Mouse (Mus musculus): ENCODE measurements around the gene Nfkbil1. TPM values are rescaled to one million over a fixed set of nuclear protein-coding genes. Genes with fewer than 3 reads are reported as not detected.

The Nfkbil1 gene
- total RNA-seq (2021), result 10 to 100 TPM; 13.3 to 15.1 TPM
- long read RNA-seq, experiment 1, partial matches to known transcripts, result 2 of 10 reads
- long read RNA-seq, experiment 1, other reads (novel, unspliced or antisense), result 4 of 10 reads
- long read RNA-seq, experiment 2, partial matches to known transcripts, result 1 of 6 reads
- long read RNA-seq, experiment 2, other reads (novel, unspliced or antisense), result 3 of 6 reads

DNA sequence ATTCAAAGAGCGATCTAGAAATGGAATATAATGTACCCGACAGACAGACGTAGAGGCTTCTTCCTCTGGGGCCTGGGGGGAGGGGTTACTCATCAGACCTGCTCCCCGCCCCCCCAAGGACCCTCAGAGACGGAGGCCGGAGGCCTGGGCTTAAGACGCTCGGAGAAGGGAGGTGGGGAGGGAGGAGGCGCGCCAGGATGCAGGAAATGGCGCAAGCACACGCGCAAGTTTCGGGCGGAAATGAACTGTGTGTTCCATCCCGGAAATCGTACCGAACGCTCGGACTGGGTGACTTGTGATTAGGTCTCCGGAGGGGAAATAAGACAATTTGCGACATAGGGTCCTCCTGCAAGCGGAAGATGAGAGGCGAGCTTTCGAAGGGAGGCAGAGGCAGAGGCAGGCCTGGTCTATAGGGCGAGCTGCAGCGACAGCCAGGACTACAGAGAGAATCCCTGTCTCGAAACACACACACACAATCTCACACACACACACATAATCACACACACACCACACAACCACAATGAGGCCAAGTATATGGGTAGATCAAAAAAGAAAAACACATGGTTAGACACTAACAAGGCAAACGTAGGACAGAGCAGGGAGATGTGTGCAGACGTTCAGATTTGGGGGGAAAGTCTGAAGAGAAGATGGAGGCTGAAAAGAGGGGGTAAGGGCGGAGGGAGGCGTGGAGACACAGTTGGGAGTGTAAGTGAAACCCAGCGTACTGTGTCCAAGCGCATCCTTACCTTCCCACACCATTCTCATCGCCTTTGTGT is at the start of gene Nfkbil1:
TSS of gene Nfkbil1 (minus strand) at position 179 of the 776 bp plus-strand sequence.
- Histone ChIP-seq H3K27ac (peak within 1 kb of the TSS; percentile 93), H3K4me3 (peak within 1 kb of the TSS; percentile 78)
- TF ChIP-seq CTCF (conservative IDR thresholded peaks at IDR 0.05), result 0 out of 2 replicates have a peak, but pooled peaks have one; percentile 0
- peak; percentile 91 to 95 for DNase-seq (ENCODE audit: low spot score in 2 of 2)

DNA sequence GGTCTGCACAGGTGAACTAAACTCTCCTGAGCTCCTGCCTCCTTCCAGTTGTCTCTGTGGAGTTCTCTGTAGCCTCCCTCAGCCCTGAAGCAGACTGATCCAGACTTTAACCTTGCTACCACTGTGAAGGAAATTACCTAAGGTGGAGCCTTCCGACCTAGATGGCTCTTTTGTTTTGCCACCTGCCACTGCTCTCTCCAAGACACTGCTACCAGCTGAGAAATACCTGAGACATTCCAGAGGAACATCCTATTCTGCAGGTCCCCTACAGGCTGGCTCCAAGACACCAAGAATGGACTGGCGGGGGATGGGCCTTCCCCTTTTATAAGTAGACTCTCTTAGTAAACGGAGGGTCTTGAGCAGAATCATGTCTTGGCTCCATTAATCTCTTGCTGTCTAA is 44.7 kb upstream of the Nfkbil1 start:
- no peak for TF ChIP-seq CTCF (conservative IDR thresholded peaks at IDR 0.05)
- Histone ChIP-seq H3K4me3 (no peak overlapping the region), H3K27ac (no peak overlapping the region)
- no peak for DNase-seq (ENCODE audit: low spot score in 2 of 2)

DNA sequence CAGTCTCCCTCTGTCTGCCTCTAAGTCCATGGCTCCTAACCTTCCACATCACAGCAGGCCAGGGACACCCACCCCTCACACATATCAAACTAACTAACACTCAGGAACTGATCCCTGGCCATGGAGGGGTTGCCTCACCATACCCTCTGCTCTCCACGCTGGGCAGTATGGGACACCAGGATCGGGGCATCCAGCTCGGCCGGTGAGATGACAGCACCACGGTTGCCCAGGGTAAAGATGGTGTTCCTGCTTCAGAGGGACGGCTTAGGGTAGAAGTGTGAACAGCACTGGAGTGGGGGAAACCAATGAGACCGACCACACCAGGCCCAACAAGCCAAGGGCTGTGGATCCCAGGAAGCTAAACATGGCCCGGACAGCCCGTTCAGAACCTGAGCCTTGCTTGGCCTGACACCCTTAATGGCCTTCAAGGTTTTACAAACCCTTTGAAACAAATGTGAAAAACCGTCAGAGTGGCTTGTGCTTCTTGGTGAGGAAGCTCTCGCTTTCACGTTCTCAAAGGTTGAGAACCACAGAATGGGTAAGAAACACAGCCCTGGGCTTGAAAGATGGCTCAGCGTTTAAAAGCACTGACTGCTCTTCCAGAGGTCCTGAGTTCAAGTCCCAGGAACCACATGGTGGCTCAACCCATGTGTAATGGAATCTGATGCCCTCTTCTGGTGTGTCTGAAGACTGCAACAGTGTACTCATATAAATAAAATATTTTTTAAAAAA is 43.5 kb upstream of the Nfkbil1 start:
- DNase-seq (ENCODE audit: low spot score in 2 of 2), result no peak
- Histone ChIP-seq H3K4me3 (no peak overlapping the region), H3K27ac (no peak overlapping the region)
- TF ChIP-seq CTCF (conservative IDR thresholded peaks at IDR 0.05), result peak; percentile 48

DNA sequence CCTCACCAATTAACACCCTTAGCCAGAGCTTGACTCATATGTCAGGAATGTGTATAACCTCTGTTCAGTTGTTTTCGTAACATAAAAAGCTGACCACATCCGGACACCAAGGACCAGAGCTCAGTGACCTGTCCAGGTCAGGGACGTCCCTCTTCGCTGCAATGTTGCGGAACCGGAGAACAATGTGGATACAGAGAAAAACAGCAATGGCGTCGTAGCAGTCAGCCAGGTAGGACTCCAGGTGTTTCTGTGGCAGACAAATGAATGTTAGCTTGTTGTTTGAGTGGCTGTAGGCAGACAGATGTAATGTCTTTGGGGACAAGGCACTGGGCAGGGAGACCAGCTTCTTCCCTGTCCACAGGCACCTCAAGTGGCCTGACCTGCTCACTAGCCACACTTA is 42.5 kb upstream of the Nfkbil1 start:
- H3K27ac ChIP-seq, result no peak overlapping the region
- no peak for TF ChIP-seq CTCF (conservative IDR thresholded peaks at IDR 0.05)
- no peak for DNase-seq (ENCODE audit: low spot score in 2 of 2)

DNA sequence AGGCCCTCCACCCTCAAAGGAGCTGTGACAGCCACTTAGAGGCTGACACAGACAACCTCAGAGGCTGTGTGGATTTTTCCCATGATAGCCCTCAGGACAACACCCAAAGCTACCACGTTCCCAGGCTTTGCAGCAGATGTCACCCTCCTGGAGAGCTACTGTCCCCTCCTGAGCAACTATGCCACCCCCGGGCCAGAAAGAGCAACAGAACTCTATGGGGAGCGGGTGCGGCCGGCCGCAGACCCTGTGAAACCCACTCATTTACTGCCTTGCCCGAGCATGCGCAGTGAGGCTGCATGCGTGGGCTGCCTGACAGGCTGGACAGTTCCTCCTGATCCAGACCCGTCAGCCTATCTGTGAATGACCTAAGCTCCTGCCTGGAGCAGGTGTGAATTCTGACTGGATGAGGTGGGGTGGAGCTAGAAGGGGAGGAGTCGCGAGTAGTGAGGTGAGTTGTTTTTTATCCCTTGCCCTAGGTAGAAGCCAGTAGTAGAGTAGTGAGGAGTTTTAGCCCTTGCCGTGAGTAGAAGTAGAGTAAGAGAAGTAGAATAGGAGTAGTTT is 40.8 kb upstream of the Nfkbil1 start:
- TF ChIP-seq CTCF (conservative IDR thresholded peaks at IDR 0.05), result no peak
- DNase-seq (ENCODE audit: low spot score in 2 of 2), result no peak
- H3K27ac ChIP-seq, result no peak overlapping the region
- no peak overlapping the region for H3K4me3 ChIP-seq

More for the DNA sequence above, 42.5 kb upstream of the Nfkbil1 start:
- no peak overlapping the region for H3K4me3 ChIP-seq

DNA sequence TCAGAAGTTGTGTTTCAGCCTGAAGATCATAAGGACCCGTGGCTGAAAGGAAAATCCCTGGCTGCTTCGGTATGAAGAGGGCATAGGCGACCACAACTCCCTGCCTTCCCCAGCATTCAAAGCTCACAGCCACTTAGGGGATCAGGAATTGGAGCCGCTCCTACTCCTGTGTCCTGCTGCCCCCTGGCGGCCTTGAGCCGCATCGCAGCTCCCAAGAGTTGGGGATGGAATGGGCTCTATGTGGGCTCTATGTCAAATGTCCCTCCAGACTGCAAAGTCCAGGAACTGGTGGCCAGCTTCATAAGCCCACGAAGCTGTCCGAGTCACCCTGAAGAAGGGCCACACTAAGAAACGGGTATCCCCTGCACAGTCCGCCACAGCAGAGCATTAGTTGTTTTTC is 39.2 kb upstream of the Nfkbil1 start:
- peak; percentile 92 for TF ChIP-seq CTCF (conservative IDR thresholded peaks at IDR 0.05)
- DNase-seq (ENCODE audit: low spot score in 2 of 2), result peak; percentile 83 to 93
- H3K27ac ChIP-seq, result no peak overlapping the region
- no peak overlapping the region for H3K4me3 ChIP-seq

DNA sequence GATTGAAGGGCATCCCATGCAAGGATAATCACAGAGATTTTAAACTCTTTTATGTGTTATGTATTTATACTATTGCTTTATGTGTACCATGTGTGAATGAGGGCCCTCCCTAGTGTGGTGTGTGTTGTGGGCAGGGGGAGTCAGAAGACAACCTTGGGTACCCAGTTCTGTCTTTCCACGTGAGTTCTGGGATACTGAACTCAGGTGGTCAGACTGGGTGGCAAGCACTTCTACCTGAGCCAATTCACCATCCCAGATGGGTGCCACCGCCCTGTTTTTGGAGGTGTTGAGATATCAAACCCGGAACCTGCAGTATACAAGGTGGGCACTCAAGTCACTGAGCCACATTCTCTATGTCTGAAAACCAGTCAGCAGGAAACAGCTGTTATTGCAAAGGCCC is 36.7 kb upstream of the Nfkbil1 start:
- Histone ChIP-seq H3K27ac (no peak overlapping the region), H3K4me3 (no peak overlapping the region)
- no peak for DNase-seq (ENCODE audit: low spot score in 2 of 2)
- TF ChIP-seq CTCF (conservative IDR thresholded peaks at IDR 0.05), result no peak

DNA sequence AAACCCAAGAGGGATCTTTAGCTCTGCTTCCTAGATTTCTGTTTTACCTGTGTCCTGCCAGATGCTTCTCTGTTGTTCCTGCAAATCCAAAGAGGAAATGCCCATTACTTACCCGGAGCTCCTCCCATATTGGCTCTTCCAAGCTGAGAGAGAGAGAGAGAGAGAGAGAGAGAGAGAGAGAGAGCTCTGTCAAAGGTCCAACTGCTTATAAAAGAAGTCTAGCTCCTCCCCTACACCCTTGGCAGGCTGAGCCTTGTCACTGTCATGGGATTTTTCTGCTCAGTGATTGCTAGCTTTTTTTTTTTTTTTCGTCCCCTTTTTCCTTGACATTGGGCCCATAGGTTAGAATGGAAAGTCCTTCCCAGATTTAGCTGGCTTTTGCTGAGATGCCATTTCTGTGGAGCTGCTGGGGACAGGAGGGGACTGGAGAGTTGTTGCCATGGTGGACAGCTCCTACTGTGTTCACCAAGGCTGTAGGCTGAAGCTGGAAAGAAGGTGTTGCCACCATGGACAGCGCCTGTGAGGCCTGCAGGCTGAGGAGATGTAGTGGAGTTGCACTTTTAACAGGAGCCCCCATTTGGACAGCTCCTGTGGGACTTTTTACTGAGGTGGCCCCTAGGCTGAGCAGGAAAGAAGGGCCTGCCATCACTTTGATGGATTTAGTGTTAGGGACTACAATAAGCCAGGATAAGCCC is 34.2 kb upstream of the Nfkbil1 start:
- DNase-seq (ENCODE audit: low spot score in 2 of 2), result no peak
- Histone ChIP-seq H3K27ac (no peak overlapping the region), H3K4me3 (no peak overlapping the region)
- TF ChIP-seq CTCF (conservative IDR thresholded peaks at IDR 0.05), result no peak

DNA sequence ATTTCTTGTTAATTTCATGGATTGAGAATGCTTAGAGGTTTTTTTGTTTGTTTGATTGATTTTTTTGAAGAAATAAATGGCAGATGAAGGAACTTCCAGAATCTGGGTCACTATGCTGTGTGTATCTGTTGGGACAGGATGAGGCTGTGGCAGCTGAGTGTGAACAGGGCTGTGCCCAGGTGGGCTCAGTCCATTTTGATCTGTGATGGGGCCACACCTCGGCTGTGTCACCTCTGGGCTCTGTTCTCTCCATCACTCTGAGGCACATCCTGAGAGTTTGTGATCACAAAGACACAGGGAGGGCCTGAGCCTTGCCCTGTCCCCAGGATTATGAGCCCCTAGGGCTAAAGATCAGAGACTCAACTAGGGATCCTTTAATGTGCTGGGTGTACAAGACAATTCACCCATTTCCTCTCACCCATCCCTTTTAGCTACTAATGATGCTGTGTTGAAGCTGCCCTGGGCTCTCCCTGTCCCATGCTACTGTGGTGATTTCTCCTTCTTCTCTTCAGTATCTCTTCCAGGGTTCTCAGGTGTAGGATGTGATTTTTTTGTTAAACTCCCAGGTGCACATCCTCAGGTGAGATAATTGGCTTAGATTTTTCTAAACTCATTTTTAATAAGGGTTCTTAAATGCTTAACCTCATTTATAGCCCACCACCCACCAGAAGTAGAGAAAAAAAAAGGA is 32.0 kb upstream of the Nfkbil1 start:
- H3K4me3 ChIP-seq, result no peak overlapping the region
- no peak for DNase-seq (ENCODE audit: low spot score in 2 of 2)
- no peak overlapping the region for H3K27ac ChIP-seq
- TF ChIP-seq CTCF (conservative IDR thresholded peaks at IDR 0.05), result no peak

DNA sequence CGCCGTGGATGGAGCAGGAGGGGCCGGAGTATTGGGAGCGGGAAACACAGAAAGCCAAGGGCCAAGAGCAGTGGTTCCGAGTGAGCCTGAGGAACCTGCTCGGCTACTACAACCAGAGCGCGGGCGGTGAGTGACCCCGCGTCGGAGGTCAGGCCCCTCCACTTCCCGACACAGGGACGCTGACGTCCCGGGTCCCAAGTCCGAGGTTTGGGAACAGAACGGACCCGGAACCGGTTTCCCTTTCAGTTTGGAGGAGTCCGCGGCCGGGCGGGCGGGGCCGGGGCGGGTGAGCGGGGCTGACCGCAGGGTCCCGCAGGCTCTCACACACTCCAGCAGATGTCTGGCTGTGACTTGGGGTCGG is 27.9 kb upstream of the Nfkbil1 start:
- H3K27ac ChIP-seq, result peak overlapping the region; percentile 10; the same call in 1 of the 2 replicates
- no peak for DNase-seq (ENCODE audit: low spot score in 2 of 2)
- peak overlapping the region; percentile 61 for H3K4me3 ChIP-seq
- TF ChIP-seq CTCF (conservative IDR thresholded peaks at IDR 0.05), result no peak

DNA sequence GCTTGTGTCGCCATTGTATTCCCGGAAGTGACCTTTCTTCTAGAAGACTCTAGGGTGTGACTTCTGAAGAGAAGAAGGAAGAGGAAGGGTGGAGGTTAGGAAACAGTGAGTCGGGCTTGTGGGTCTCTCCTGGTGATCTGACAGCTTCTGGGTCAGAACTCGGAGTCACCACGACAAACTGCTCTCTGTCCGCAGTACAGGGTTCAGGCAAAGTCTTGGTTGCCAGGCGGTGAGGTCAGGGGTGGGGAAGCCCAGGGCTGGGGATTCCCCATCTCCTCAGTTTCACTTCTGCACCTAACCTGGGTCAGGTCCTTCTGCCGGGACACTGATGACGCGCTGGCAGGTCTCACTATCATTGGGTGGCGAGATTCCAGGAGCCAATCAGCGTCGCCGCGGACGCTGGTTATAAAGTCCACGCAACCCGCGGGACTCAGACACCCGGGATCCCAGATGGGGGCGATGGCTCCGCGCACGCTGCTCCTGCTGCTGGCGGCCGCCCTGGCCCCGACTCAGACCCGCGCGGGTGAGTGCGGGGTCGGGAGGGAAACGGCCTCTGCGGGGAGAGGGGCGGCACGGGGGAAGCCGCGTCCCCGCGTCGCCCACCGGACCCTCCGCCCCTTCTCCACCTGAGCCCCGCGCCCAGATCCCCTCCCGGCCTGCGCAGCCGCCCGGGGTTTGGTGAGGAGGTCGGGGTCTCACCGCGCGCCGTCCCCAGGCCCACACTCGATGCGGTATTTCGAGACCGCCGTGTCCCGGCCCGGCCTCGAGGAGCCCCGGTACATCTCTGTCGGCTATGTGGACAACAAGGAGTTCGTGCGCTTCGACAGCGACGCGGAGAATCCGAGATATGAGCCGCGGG is 27.3 kb upstream of the Nfkbil1 start, which contains the start of gene H2-D1:
TSS of gene H2-D1 (plus strand) at position 67 of the 859 bp plus-strand sequence.
- H3K4me3 ChIP-seq, result peak within 1 kb of the TSS; percentile 61
- DNase-seq (ENCODE audit: low spot score in 2 of 2), result peak; percentile 94 to 99
- no peak for TF ChIP-seq CTCF (conservative IDR thresholded peaks at IDR 0.05)
- H3K27ac ChIP-seq, result peak within 1 kb of the TSS; percentile 10; the same call in 1 of the 2 replicates
